ENCODE assay signal across 16 mouse cellular contexts in genomic region chr13:59094722-59095121, GRCm38 (mm10).
DNase-seq lines count a peak whose midpoint lies in the region; ATAC-seq lines count a peak whose summit lies in the region.
"Had no signal": no experiment of that assay in that cellular context is flagged by ENCODE, and none has a peak within 500 bp of the region (broad histone marks: within the 10 kb centered on the region; RNA-seq: fewer than 3 reads in every experiment).

No protein-coding gene starts in this region.

- H3K27me3 ChIP-seq in hindbrain, embryonic 10.5 days (ENCODE audit: insufficient read depth, poor library complexity, severe bottlenecking), result peaks cover 54% of the 10 kb centered on the region
- no peaks in the 10 kb centered on the region for H3K27me3 ChIP-seq in hindbrain, embryonic 11.5 days (ENCODE audit: control insufficient read depth, insufficient read depth, low read length)
- H3K27me3 ChIP-seq in limb, embryonic 13.5 days, result peaks cover 35% of the 10 kb centered on the region
- peaks cover 37% of the 10 kb centered on the region for H3K27me3 ChIP-seq in limb, embryonic 10.5 days (ENCODE audit: low read depth, poor library complexity, severe bottlenecking)
- no peaks in the 10 kb centered on the region for H3K27me3 ChIP-seq in embryonic facial prominence, embryonic 13.5 days
- H3K27me3 ChIP-seq in midbrain, embryonic 16.5 days (ENCODE audit: control insufficient read depth, insufficient read depth, low read depth, low read length), result no peaks in the 10 kb centered on the region
- H3K27me3 ChIP-seq: liver, embryonic 13.5 days; neural tube, embryonic 12.5 days had no signal

- H3K27ac ChIP-seq in hindbrain, embryonic 10.5 days, result peak overlapping the region; percentile 69
- H3K27ac ChIP-seq in hindbrain, embryonic 11.5 days (ENCODE audit: low read depth, low read length), result no peak overlapping the region
- H3K27ac ChIP-seq in limb, embryonic 13.5 days, result 0 out of 2 replicates have a peak overlapping the region, but pooled peaks have one; percentile 16
- no peak overlapping the region; the same call in 1 of the 2 replicates for H3K27ac ChIP-seq in limb, embryonic 10.5 days
- no peak overlapping the region for H3K27ac ChIP-seq in embryonic facial prominence, embryonic 13.5 days
- H3K27ac ChIP-seq in midbrain, embryonic 16.5 days (ENCODE audit: low read length), result peak overlapping the region; percentile 97
- H3K27ac ChIP-seq: heart, adult 2 months; liver, embryonic 13.5 days; neural tube, embryonic 12.5 days had no signal

- no peak overlapping the region for H3K9ac ChIP-seq in hindbrain, embryonic 11.5 days (ENCODE audit: low read depth, low read length)
- H3K9ac ChIP-seq in limb, embryonic 13.5 days, result no peak overlapping the region
- H3K9ac ChIP-seq in embryonic facial prominence, embryonic 13.5 days, result 0 out of 2 replicates have a peak overlapping the region, but pooled peaks have one; percentile 2
- peak overlapping the region; percentile 45 for H3K9ac ChIP-seq in midbrain, embryonic 16.5 days (ENCODE audit: low read depth, low read length)
- H3K9ac ChIP-seq: liver, embryonic 13.5 days; neural tube, embryonic 12.5 days had no signal

- WGBS in hindbrain, embryonic 10.5 days, result 90% methylated on average over 7 of the region's 7 CpGs
- 87% methylated on average over 7 of the region's 7 CpGs for WGBS in hindbrain, embryonic 11.5 days
- WGBS in limb, embryonic 13.5 days, result 79% methylated on average over 7 of the region's 7 CpGs
- 92% methylated on average over 7 of the region's 7 CpGs for WGBS in limb, embryonic 10.5 days
- 76% methylated on average over 7 of the region's 7 CpGs for WGBS in embryonic facial prominence, embryonic 13.5 days
- 83% methylated on average over 7 of the region's 7 CpGs for WGBS in midbrain, embryonic 16.5 days

- no peak overlapping the region for H3K4me2 ChIP-seq in hindbrain, embryonic 11.5 days (replicated peaks; ENCODE audit: low read depth, low read length)
- H3K4me2 ChIP-seq in limb, embryonic 13.5 days (replicated peaks), result no peak overlapping the region
- no peak overlapping the region for H3K4me2 ChIP-seq in embryonic facial prominence, embryonic 13.5 days
- no peak overlapping the region for H3K4me2 ChIP-seq in midbrain, embryonic 16.5 days (ENCODE audit: low read length)
- H3K4me2 ChIP-seq: liver, embryonic 13.5 days; neural tube, embryonic 12.5 days had no signal

- peaks cover 53% of the 10 kb centered on the region for H3K4me1 ChIP-seq in hindbrain, embryonic 10.5 days (replicated peaks)
- H3K4me1 ChIP-seq in hindbrain, embryonic 11.5 days (replicated peaks; ENCODE audit: control insufficient read depth, insufficient read depth, low read length), result peaks cover 9% of the 10 kb centered on the region; the same call in 1 of the 2 replicates
- peaks cover 27% of the 10 kb centered on the region for H3K4me1 ChIP-seq in limb, embryonic 13.5 days
- H3K4me1 ChIP-seq in limb, embryonic 10.5 days, result peaks cover 36% of the 10 kb centered on the region
- peaks cover 24% of the 10 kb centered on the region for H3K4me1 ChIP-seq in embryonic facial prominence, embryonic 13.5 days
- H3K4me1 ChIP-seq in midbrain, embryonic 16.5 days (ENCODE audit: control insufficient read depth, insufficient read depth, low read length), result peaks cover 45% of the 10 kb centered on the region
- H3K4me1 ChIP-seq: liver, embryonic 13.5 days had no signal

- H3K36me3 ChIP-seq in hindbrain, embryonic 10.5 days, result no peaks in the 10 kb centered on the region
- no peaks in the 10 kb centered on the region for H3K36me3 ChIP-seq in hindbrain, embryonic 11.5 days (ENCODE audit: control insufficient read depth, insufficient read depth, low read length)
- no peaks in the 10 kb centered on the region for H3K36me3 ChIP-seq in limb, embryonic 13.5 days
- H3K36me3 ChIP-seq in limb, embryonic 10.5 days, result no peaks in the 10 kb centered on the region
- no peaks in the 10 kb centered on the region for H3K36me3 ChIP-seq in embryonic facial prominence, embryonic 13.5 days
- H3K36me3 ChIP-seq in midbrain, embryonic 16.5 days (ENCODE audit: control insufficient read depth, insufficient read depth, low read length), result no peaks in the 10 kb centered on the region
- H3K36me3 ChIP-seq: liver, embryonic 13.5 days; neural tube, embryonic 12.5 days had no signal

- H3K9me3 ChIP-seq in hindbrain, embryonic 10.5 days, result no peaks in the 10 kb centered on the region
- no peaks in the 10 kb centered on the region for H3K9me3 ChIP-seq in hindbrain, embryonic 11.5 days (ENCODE audit: control insufficient read depth, low read length)
- H3K9me3 ChIP-seq in limb, embryonic 13.5 days, result no peaks in the 10 kb centered on the region
- H3K9me3 ChIP-seq in limb, embryonic 10.5 days (replicated peaks), result no peaks in the 10 kb centered on the region
- no peaks in the 10 kb centered on the region for H3K9me3 ChIP-seq in embryonic facial prominence, embryonic 13.5 days
- no peaks in the 10 kb centered on the region for H3K9me3 ChIP-seq in midbrain, embryonic 16.5 days (replicated peaks; ENCODE audit: control insufficient read depth, low read length, poor library complexity, severe bottlenecking)
- H3K9me3 ChIP-seq: liver, embryonic 13.5 days; neural tube, embryonic 12.5 days had no signal

- no peak for ATAC-seq in hindbrain, embryonic 11.5 days (ENCODE audit: low FRiP score)
- no peak for ATAC-seq in limb, embryonic 13.5 days (ENCODE audit: low FRiP score, low read depth)
- no peak for ATAC-seq in embryonic facial prominence, embryonic 13.5 days (ENCODE audit: insufficient number of reproducible peaks, insufficient read depth, low FRiP score, low TSS enrichment, low read depth)
- no peak for ATAC-seq in midbrain, embryonic 16.5 days
- ATAC-seq: intestine, embryonic 16.5 days had no signal

- no peak overlapping the region for H3K4me3 ChIP-seq in hindbrain, embryonic 10.5 days
- no peak overlapping the region for H3K4me3 ChIP-seq in hindbrain, embryonic 11.5 days (ENCODE audit: low read depth, low read length)
- no peak overlapping the region for H3K4me3 ChIP-seq in limb, embryonic 13.5 days
- H3K4me3 ChIP-seq in limb, embryonic 10.5 days, result no peak overlapping the region
- H3K4me3 ChIP-seq in embryonic facial prominence, embryonic 13.5 days, result no peak overlapping the region
- H3K4me3 ChIP-seq in midbrain, embryonic 16.5 days (ENCODE audit: low read depth, low read length), result no peak overlapping the region
- H3K4me3 ChIP-seq: heart, adult 2 months; liver, embryonic 13.5 days; neural tube, embryonic 12.5 days had no signal

- no peak for DNase-seq in hindbrain, embryonic 10.5 days (ENCODE audit: low spot score)
- DNase-seq in hindbrain, embryonic 11.5 days (ENCODE audit: low spot score), result no peak
- no peak for DNase-seq in limb, embryonic 10.5 days (ENCODE audit: low spot score)
- no peak for DNase-seq in testis, postnatal 10 days (ENCODE audit: low spot score)
- DNase-seq in cerebellum, postnatal 14 days, result no peak
- DNase-seq: adrenal gland, postnatal 25 days; heart, adult 2 months; heart, postnatal 10 days; kidney, postnatal 25 days; liver, embryonic 13.5 days; thymus, postnatal 14 days had no signal

Comparison
In these comparisons a context has a peak if more than half of its experiments do, and no peak if none do; other contexts are left out.
1. H3K27ac ChIP-seq: peak in hindbrain, embryonic 10.5 days (single experiment), limb, embryonic 13.5 days (single experiment) and midbrain, embryonic 16.5 days (single experiment); none in hindbrain, embryonic 11.5 days (single experiment), limb, embryonic 10.5 days (single experiment) and embryonic facial prominence, embryonic 13.5 days (single experiment).
2. H3K9ac ChIP-seq: peak in embryonic facial prominence, embryonic 13.5 days (single experiment) and midbrain, embryonic 16.5 days (single experiment); none in hindbrain, embryonic 11.5 days (single experiment) and limb, embryonic 13.5 days (single experiment).